Mouse (Mus musculus): Measurements from ENCODE around the gene Trak2. TPM values are rescaled to one million over a fixed set of nuclear protein-coding genes. Genes with fewer than 3 reads are reported as not detected.
"Not testable (repeated sequence)": the region's sequence is repeated elsewhere in the genome, so short reads cannot be mapped to it uniquely, and the experiment has no call there.

Trak2 gene
- total RNA-seq, 2 experiments from 2014 or later: 82.5 to 92.3 TPM

DNA sequence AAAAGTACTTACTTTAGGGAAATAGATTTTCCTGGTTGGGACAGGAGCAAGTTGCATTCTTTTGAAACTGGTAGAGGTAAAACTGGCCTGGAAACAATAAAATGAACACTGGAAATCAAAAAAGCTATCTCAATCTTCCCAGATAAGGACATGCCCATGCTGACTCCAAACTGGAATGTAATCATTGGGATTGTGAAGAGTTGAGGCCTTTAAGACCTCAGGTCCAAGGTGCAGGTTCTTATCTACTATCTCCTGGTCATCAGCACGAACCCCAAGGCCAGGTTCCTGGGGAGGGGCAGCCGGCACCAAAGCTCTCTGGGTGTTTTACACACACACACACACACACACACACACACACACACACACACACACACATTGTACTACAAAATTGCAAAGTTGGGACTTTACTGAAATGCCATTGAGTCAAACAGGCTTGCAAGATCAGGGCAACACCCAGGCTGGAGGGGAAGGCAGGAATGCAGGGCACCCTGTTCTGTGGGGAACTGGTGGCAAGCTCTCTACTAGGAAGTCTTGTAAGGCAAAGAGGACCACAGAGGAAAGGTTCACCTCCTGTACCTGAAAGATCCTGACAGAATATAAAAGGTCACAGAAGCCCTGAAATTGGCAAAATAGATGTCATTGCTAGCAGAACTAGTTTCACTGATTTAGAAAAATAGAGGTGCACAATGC is 81.6 kb downstream of the Trak2 start:
- intact Hi-C loops (cut with DNase I); DNase-seq: not testable (repeated sequence)

DNA sequence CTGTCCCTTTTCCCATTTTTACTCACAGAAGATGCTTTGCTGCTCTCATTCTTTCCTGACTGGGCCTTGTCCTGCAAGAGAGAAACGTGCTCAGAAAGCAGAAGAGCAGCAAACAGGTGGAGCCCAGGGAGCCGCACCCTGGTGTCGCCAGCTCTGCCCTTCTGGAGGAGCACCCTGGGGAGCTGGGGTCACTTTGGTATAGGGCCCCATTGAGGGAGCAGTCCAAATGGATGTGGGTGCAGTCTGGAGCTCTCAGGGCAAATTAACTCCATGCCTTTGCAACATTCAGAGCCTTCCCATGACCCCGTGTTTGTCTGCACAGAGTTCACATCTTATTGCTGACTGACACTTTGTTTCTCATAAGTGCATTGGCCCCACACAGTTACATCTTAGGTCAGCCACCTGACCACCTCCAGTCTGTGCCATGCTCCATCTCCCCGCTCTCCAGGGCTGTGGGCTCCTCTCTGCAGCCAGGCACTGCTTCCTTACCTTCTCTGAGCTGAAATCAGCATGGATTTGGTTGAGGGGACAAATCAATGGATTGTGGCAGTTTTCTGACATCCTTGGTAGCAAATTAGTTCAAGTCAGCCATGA is 82.4 kb downstream of the Trak2 start:
- DNase-seq; intact Hi-C loops (cut with DNase I): not testable (repeated sequence)

DNA sequence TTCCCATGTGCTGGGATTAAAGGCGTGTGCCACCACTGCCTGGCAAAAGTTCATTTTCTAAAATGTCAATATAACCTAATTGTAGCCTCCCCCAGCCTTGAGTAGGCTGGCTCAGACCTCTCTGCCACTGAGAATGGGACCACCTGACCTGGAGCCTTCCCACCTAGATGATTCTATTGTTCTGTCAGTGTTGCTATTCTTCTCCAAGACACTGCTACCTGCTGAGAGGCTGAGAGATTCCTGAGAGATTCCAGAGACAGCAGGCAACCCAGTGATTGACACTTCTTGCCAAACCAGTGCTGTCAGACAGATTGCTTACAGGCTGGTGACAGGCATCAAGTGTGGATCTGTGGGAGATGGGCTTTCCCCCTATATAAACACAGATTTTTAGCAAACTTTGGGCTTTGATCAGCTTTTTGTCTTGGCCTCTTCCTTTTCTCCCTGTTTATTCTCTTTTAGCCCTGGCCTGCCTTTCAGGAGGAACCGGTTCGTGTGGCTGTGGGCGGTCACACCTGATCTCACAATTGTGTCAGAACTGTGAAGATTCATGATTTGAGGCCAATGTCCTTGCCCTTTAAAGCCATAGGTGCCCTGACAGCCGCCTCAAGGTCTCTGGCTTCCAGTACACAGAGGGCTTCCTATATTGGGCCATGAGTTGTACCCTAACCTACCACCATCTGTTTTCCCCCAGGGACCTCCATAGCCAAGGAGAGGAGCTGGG is 83.2 kb downstream of the Trak2 start:
- intact Hi-C loops (cut with DNase I): no loop called here
- no peak for DNase-seq

DNA sequence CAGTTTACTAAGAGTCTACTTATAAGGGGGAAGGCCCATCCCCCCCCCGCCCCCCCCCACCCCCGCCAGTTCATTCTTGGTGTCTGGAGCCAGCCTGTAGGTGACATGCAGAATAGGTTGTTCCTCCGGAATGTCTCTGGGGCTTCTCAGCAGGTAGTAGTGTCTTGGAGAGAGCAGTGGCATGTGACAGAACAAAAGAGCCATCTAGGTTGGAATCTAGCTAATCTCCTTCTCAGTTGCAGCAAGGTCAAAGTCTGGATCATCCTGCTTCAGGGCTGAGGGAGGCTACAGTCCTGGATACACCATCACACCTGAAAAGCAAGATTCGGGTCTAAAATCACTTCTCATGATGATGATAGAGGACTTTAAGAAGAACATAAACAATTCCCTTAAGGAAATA is 87.6 kb downstream of the Trak2 start:
- intact Hi-C loops (cut with DNase I): no loop called here
- DNase-seq: no peak

DNA sequence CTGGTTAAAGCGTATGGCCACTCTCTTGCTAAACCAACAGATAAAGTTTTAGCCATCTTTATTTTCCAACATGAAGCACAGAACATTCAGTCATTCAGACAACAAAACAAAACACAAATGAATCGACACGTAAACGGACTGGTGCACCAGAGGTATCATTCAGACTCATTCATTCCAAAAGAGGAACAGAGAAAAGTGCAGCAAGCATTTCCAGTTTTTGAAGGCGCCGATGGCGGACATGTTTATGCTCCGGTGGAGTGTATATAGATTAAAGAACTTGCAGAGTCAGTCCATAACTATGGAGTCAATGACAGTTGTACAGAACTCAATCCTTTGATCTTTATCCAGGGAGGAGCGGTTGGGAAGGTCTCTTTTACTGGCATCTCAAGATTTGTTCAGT is 90.0 kb downstream of the Trak2 start:
- intact Hi-C loops (cut with DNase I); DNase-seq: not testable (repeated sequence)

DNA sequence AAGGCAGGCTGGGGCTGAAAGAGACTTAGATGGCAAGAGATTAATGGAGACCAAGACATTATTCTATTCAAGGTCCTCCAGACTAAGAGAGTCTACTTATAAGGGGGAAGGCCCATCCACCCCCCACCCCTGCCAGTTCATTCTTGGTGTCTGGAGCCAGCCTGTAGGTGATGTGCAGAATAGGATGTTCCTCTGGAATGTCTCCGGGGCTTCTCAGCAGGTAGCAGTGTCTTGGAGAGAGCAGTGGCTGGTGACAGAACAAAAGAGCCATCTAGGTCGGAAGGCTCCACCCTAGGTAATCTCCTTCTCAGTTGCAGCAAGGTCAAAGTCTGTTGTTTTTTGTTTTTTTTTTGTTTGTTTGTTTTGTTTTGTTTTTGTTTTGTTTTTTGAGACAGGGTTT is 93.9 kb downstream of the Trak2 start:
- intact Hi-C loops (cut with DNase I); DNase-seq: not testable (repeated sequence)

DNA sequence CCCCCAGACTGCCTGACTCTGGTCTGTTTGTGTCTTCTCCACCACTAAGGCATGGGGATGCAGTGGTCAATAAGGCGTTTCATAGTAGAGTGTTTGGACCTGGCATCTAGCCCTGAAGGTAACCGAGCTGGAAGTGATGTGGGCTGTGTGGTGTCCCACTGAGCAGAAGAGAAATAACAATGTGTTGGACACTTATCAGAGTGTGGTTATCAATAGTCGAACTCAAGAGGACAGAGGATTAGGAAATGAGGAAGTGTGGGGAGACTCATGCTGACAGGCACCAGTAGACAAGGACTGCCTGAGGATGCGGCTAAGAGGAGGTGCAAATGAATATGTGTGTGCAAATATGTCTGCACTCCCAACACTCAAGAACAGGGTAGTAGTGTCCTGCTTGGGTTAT is 96.7 kb downstream of the Trak2 start:
- intact Hi-C loops (cut with DNase I); DNase-seq: not testable (repeated sequence)

DNA sequence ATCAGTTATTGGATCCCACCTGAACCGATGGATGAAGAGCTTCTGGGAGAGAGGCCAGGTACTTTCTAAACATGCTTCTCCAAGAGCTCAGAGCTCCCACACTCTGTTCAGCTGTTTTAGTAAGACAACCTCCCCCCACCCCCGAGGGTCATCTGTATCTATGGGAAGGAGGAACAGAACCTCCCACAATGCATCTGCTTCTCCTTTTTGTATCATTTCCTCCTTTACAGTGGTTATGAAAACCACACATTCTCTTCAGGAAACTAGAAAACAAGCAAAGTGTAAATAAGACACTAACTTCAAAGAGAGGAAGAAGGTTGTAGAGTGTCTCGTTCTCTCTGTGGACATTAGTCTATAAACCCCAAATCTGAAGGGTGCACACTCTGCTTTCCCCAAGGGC is 112.6 kb downstream of the Trak2 start:
- intact Hi-C loops (cut with DNase I); DNase-seq: not testable (repeated sequence)

DNA sequence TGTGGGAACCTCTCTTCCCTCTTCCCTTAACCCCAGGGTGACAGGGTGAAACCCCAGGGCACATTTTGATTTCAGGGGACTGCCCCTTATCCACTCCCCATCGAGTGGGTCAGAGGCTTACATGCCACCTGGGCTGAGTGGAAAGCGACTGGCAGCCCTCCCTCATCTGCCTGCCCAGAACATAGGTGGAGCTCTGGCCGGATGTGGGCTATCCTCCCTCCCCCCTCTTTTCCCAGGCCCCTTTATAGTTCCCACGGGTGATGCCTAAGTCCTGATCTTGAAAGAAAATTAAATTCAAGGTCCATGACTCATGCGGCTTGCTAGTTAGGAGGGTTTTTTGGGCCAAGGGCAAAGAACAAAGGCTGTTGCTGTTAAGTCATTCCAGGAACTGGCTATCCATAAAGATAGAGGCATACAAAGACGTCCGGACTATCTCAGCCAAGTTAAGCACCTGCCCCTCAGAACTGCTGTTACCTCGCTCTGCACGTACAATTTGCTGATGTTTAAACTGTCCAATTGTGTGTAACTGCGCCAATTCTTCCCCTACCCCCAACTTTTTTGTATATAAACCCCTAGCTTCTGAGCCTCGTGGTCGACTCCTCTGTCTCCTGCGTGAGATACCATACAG is 113.4 kb downstream of the Trak2 start:
- DNase-seq; intact Hi-C loops (cut with DNase I): not testable (repeated sequence)

DNA sequence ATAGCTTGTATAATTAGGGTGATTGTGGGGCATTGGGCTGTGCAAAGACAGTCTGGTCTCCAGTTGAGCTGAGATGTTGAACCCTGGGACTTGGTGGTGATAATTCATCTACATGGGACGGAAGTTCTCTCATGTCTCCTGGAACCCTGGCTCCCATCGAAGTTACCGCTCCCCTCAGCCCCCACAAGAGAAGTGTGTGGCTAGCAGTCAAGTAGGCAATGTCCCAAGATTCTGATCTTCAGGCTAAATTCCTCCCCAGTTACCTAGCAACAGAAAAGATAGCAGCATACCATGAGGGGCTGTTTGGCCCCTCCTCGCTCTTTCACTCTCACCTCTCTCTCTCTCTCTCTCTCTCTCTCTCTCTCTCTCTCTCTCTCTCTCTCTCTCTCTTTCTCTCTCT is 114.1 kb downstream of the Trak2 start:
- DNase-seq; intact Hi-C loops (cut with DNase I): not testable (repeated sequence)

DNA sequence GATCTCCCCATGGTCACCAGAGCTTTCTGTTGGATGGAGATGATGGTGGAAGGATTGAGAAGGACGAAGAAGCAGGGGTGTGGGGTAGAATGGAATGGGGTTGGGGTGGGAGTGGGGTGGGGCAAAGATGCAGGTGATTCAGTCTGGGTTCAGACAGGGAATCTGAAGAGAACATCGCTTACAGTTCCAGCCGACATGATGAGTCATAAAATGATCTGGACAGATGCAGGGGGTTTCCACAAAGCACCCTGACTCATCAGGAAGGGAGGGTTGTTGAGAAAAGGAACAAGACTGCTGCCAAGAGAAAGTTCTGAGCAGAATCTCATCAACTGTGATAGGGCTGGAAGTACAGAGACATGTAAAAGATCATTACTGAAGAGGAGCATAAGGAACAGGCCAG is 116.4 kb downstream of the Trak2 start:
- intact Hi-C loops (cut with DNase I); DNase-seq: not testable (repeated sequence)

Other genes starting within 250 kb of the Trak2 start
- 1 to 10 TPM; 4.6 to 5.6 TPM for gene Casp8, start 178.1 kb downstream of the Trak2 start, total RNA-seq (2021)
- 10 to 100 TPM; 88.3 to 93.0 TPM for gene Stradb, start 92 bp upstream of the Trak2 start, total RNA-seq (2021)
- not detected for gene C2cd6, start 121.5 kb upstream of the Trak2 start, total RNA-seq (2021)
- 10 to 100 TPM; 38.4 to 38.7 TPM for gene Tmem237, start 147.0 kb upstream of the Trak2 start, total RNA-seq (2021)
- 1 to 10 TPM; 1.2 to 1.4 TPM for gene Mpp4, start 190.0 kb upstream of the Trak2 start, total RNA-seq (2021)